Mouse (Mus musculus): ENCODE measurements around the gene Slc6a2.

DNA sequence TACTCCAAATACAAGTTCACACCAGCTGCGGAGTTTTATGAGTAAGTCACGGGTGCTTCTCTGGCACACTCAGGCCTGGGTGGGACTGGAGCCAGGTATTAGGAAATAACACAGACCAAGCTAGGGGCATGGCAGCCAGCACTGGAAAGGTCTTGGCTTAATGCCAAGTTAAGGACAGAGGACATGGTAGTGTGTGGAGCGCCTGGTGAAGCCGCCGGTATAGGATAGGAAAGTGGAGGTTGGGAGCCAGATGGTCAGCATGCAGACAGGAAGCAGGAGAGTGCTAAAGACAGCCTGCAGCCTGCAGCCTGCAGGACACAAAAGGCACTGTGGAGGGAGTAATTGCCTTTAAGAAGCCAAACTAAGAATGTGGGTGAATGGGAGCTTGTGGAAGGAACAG is 13.1 kb downstream of the Slc6a2 start:
- TF ChIP-seq POLR2A (IDR thresholded peaks at IDR 0.05; ENCODE audit: low read depth, low read length) = no peak
- no peak for TF ChIP-seq CTCF (conservative IDR thresholded peaks at IDR 0.05; ENCODE audit: insufficient read depth, insufficient read length, low read depth, low read length)

Measured in kidney, adult 2 months (tissue).